Comparison of ENCODE assay signal across 19 mouse cellular contexts in the genomic region with DNA sequence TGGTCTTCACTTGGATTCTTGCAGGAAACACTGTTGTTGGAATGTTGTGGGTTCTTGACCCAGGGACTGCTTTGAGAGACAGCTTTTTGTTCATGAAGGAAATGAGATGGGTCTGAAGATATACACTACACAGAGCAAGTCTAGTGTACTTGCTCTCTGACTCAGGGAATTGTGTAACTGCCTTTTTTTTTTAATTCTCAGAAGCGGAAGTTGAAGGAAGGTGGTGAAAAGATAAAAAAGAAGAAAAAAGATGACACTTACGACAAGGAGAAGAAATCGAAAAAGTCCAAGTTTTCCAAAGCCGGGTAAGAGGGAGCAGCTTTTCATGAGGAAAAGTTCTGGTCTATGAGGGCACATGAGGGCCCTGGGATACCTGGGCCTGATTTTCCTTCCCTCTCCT. TPM values are rescaled to one million over a fixed set of nuclear protein-coding genes. Genes with fewer than 3 reads are reported as not detected.
"Had no signal": no experiment of that assay in that cellular context is flagged by ENCODE, and none has a peak within 500 bp of the region (broad histone marks: within the 10 kb centered on the region; RNA-seq: fewer than 3 reads in every experiment).

No protein-coding gene starts in this region.

- ATAC-seq: midbrain, embryonic 13.5 days; midbrain, embryonic 15.5 days had no signal

- H3K9ac ChIP-seq: lung, embryonic 14.5 days; midbrain, embryonic 13.5 days; midbrain, embryonic 15.5 days; neural tube, embryonic 12.5 days; stomach, embryonic 15.5 days had no signal

- H3K27ac ChIP-seq: midbrain, embryonic 13.5 days; midbrain, embryonic 15.5 days; neural tube, embryonic 12.5 days; stomach, embryonic 15.5 days; stomach, postnatal 0 days had no signal

- DNase-seq: lung, adult 18-20 months; lung, embryonic 14.5 days; lung, postnatal 10 days; lung, postnatal 4 days; right cerebral cortex, postnatal 14 days; thymus, adult 18-20 months; thymus, postnatal 14 days; thymus, postnatal 36 days had no signal

- H3K4me1 ChIP-seq: megakaryocyte, embryonic 14.5 days; midbrain, embryonic 13.5 days; midbrain, embryonic 15.5 days; neural tube, embryonic 12.5 days; stomach, embryonic 15.5 days had no signal

- H3K4me3 ChIP-seq: megakaryocyte, embryonic 14.5 days; midbrain, embryonic 13.5 days; midbrain, embryonic 15.5 days; neural tube, embryonic 12.5 days; stomach, embryonic 15.5 days had no signal

- H3K27me3 ChIP-seq: megakaryocyte, embryonic 14.5 days; midbrain, embryonic 13.5 days; midbrain, embryonic 15.5 days; neural tube, embryonic 12.5 days; stomach, embryonic 15.5 days had no signal

- H3K9me3 ChIP-seq: megakaryocyte, embryonic 14.5 days; midbrain, embryonic 13.5 days; midbrain, embryonic 15.5 days; neural tube, embryonic 12.5 days; stomach, embryonic 15.5 days had no signal

RNA-seq across cellular contexts. Expression of gene Smim22, which starts 56.4 kb away (rescaled TPM):
- total RNA-seq: midbrain, postnatal 0 days; monocyte, adult 5-6 weeks; neutrophil, adult 5-6 weeks had no signal
- polyA plus RNA-seq: midbrain, embryonic 11.5 days; midbrain, postnatal 0 days; neural tube, embryonic 12.5 days; neural tube, embryonic 14.5 days had no signal
